Mouse (Mus musculus): ENCODE measurements around the gene Mrgprf. TPM values are rescaled to one million over a fixed set of nuclear protein-coding genes. Genes with fewer than 3 reads are reported as not detected.

The Mrgprf gene
- 4.4 TPM for polyA plus RNA-seq (2012; fragmentation: generic; extraction: Trizol)

GRCm38 (mm10) chr7:145300321-145301007 lies at the start of gene Mrgprf:
TSS of gene Mrgprf (plus strand) at chr7:145300828.
- Histone ChIP-seq H3K4me3 (no peak within 1 kb of the TSS), H3ac (ENCODE audit: control insufficient read depth, insufficient read length) (no peak within 1 kb of the TSS), H3K79me2 (ENCODE audit: control insufficient read depth, insufficient read depth) (no peaks in the 10 kb centered on the region), H3K4me2 (ENCODE audit: low read depth) (peak within 1 kb of the TSS; percentile 62), H3K36me3 (ENCODE audit: control insufficient read depth, insufficient read depth) (no peaks in the 10 kb centered on the region), H3K27me3 (ENCODE audit: control insufficient read depth, insufficient read depth, insufficient read length) (no peaks in the 10 kb centered on the region)
- TF ChIP-seq E2F4 (IDR thresholded peaks at IDR 0.05; ENCODE audit: insufficient read depth) (no peak), MYOD1 (IDR thresholded peaks at IDR 0.05; ENCODE audit: control insufficient read depth in 1 of 3, insufficient read length in 2 of 3, low read depth in 2 of 3) (no peak), TCF3 (IDR thresholded peaks at IDR 0.05; ENCODE audit: insufficient read length, low read depth) (no peak), MYOG (IDR thresholded peaks at IDR 0.05; ENCODE audit: control insufficient read depth in 1 of 3, insufficient read depth in 1 of 3, insufficient read length in 2 of 3, low read depth in 2 of 3) (no peak), POLR2AphosphoS2 (IDR thresholded peaks at IDR 0.05; ENCODE audit: insufficient read length, low read depth) (no peak)

- Histone ChIP-seq H3K4me3 (no peak overlapping the region), H3K36me3 (ENCODE audit: control insufficient read depth, insufficient read depth) (no peaks in the 10 kb centered on the region), H3K27me3 (ENCODE audit: control insufficient read depth, insufficient read depth, insufficient read length) (no peaks in the 10 kb centered on the region), H3K4me2 (ENCODE audit: low read depth) (no peak overlapping the region), H3K79me2 (ENCODE audit: control insufficient read depth, insufficient read depth) (no peaks in the 10 kb centered on the region), H3ac (ENCODE audit: control insufficient read depth, insufficient read length) (no peak overlapping the region)
- TF ChIP-seq MYOG (IDR thresholded peaks at IDR 0.05; ENCODE audit: control insufficient read depth in 1 of 3, insufficient read depth in 1 of 3, insufficient read length in 2 of 3, low read depth in 2 of 3) (no peak), CEBPB (IDR thresholded peaks at IDR 0.05; ENCODE audit: insufficient read depth, poor library complexity, severe bottlenecking) (no peak), SRF (IDR thresholded peaks at IDR 0.05; ENCODE audit: control insufficient read depth, insufficient read length, low read depth) (no peak), MYOD1 (IDR thresholded peaks at IDR 0.05; ENCODE audit: control insufficient read depth in 1 of 3, insufficient read length in 2 of 3, low read depth in 2 of 3) (no peak), MAX (IDR thresholded peaks at IDR 0.05; ENCODE audit: low read depth) (no peak), REST (IDR thresholded peaks at IDR 0.05; ENCODE audit: insufficient read depth, insufficient read length) (no peak), E2F4 (IDR thresholded peaks at IDR 0.05; ENCODE audit: insufficient read depth) (no peak), TCF3 (IDR thresholded peaks at IDR 0.05; ENCODE audit: insufficient read length, low read depth) (no peak), USF1 (IDR thresholded peaks at IDR 0.05; ENCODE audit: low read depth) (no peak), TCF12 (IDR thresholded peaks at IDR 0.05; ENCODE audit: insufficient read depth, poor library complexity, severe bottlenecking) (no peak), POLR2A (IDR thresholded peaks at IDR 0.05; ENCODE audit: insufficient read length, low read depth) (no peak)
Observed at GRCm38 (mm10) chr7:145252715-145253476, 47.7 kb upstream of the Mrgprf start.

- H3K4me3 ChIP-seq: no peak overlapping the region
- H3K4me2 ChIP-seq (ENCODE audit: low read depth): no peak overlapping the region
- TF ChIP-seq E2F4 (IDR thresholded peaks at IDR 0.05; ENCODE audit: insufficient read depth): no peak
- no peak for TF ChIP-seq TCF12 (IDR thresholded peaks at IDR 0.05; ENCODE audit: insufficient read depth, poor library complexity, severe bottlenecking)
- no peak for TF ChIP-seq SRF (IDR thresholded peaks at IDR 0.05; ENCODE audit: control insufficient read depth, insufficient read length, low read depth)
- TF ChIP-seq TCF3 (IDR thresholded peaks at IDR 0.05; ENCODE audit: insufficient read length, low read depth): no peak
- no peak for TF ChIP-seq REST (IDR thresholded peaks at IDR 0.05; ENCODE audit: insufficient read depth, insufficient read length)
- TF ChIP-seq POLR2AphosphoS2 (IDR thresholded peaks at IDR 0.05; ENCODE audit: insufficient read length, low read depth): no peak
- TF ChIP-seq MAX (IDR thresholded peaks at IDR 0.05; ENCODE audit: low read depth): no peak
- TF ChIP-seq MYOG (IDR thresholded peaks at IDR 0.05; ENCODE audit: control insufficient read depth in 1 of 3, insufficient read depth in 1 of 3, insufficient read length in 2 of 3, low read depth in 2 of 3): no peak
- TF ChIP-seq USF1 (IDR thresholded peaks at IDR 0.05; ENCODE audit: low read depth): no peak
- TF ChIP-seq MYOD1 (IDR thresholded peaks at IDR 0.05; ENCODE audit: control insufficient read depth in 1 of 3, insufficient read length in 2 of 3, low read depth in 2 of 3): no peak
- no peak for TF ChIP-seq POLR2A (IDR thresholded peaks at IDR 0.05; ENCODE audit: insufficient read length, low read depth)
- TF ChIP-seq CEBPB (IDR thresholded peaks at IDR 0.05; ENCODE audit: insufficient read depth, poor library complexity, severe bottlenecking): no peak
- no peak overlapping the region for H3ac ChIP-seq (ENCODE audit: control insufficient read depth, insufficient read length)
- no peaks in the 10 kb centered on the region for H3K36me3 ChIP-seq (ENCODE audit: control insufficient read depth, insufficient read depth)
- no peaks in the 10 kb centered on the region for H3K27me3 ChIP-seq (ENCODE audit: control insufficient read depth, insufficient read depth, insufficient read length)
- H3K79me2 ChIP-seq (ENCODE audit: control insufficient read depth, insufficient read depth): no peaks in the 10 kb centered on the region
Observed at GRCm38 (mm10) chr7:145253986-145254630, 46.5 kb upstream of the Mrgprf start.

GRCm38 (mm10) chr7:145256092-145256491 lies 44.5 kb upstream of the Mrgprf start:
- H3ac ChIP-seq (ENCODE audit: control insufficient read depth, insufficient read length): no peak overlapping the region
- no peaks in the 10 kb centered on the region for H3K79me2 ChIP-seq (ENCODE audit: control insufficient read depth, insufficient read depth)
- no peaks in the 10 kb centered on the region for H3K27me3 ChIP-seq (ENCODE audit: control insufficient read depth, insufficient read depth, insufficient read length)
- no peak overlapping the region for H3K4me2 ChIP-seq (ENCODE audit: low read depth)
- no peak overlapping the region for H3K4me3 ChIP-seq
- no peaks in the 10 kb centered on the region for H3K36me3 ChIP-seq (ENCODE audit: control insufficient read depth, insufficient read depth)
- TF ChIP-seq TCF12 (IDR thresholded peaks at IDR 0.05; ENCODE audit: insufficient read depth, poor library complexity, severe bottlenecking) (no peak), MYOG (IDR thresholded peaks at IDR 0.05; ENCODE audit: control insufficient read depth in 1 of 3, insufficient read depth in 1 of 3, insufficient read length in 2 of 3, low read depth in 2 of 3) (no peak), CEBPB (IDR thresholded peaks at IDR 0.05; ENCODE audit: insufficient read depth, poor library complexity, severe bottlenecking) (no peak), POLR2AphosphoS2 (IDR thresholded peaks at IDR 0.05; ENCODE audit: insufficient read length, low read depth) (no peak), USF1 (IDR thresholded peaks at IDR 0.05; ENCODE audit: low read depth) (no peak), E2F4 (IDR thresholded peaks at IDR 0.05; ENCODE audit: insufficient read depth) (no peak), MYOD1 (IDR thresholded peaks at IDR 0.05; ENCODE audit: control insufficient read depth in 1 of 3, insufficient read length in 2 of 3, low read depth in 2 of 3) (no peak), MAX (IDR thresholded peaks at IDR 0.05; ENCODE audit: low read depth) (no peak), POLR2A (IDR thresholded peaks at IDR 0.05; ENCODE audit: insufficient read length, low read depth) (no peak), TCF3 (IDR thresholded peaks at IDR 0.05; ENCODE audit: insufficient read length, low read depth) (no peak), SRF (IDR thresholded peaks at IDR 0.05; ENCODE audit: control insufficient read depth, insufficient read length, low read depth) (no peak), REST (IDR thresholded peaks at IDR 0.05; ENCODE audit: insufficient read depth, insufficient read length) (no peak)

Measured in myocyte (in vitro differentiated cells).